Mouse (Mus musculus) retina, embryonic 14.5 days (tissue): ENCODE measurements around the gene 4930404N11Rik.

Source experiments
- DNase-seq: peaks from one replicate; pipeline ENCODE4 v3.0.0-alpha.2; 2015; ENCODE audit warnings: low spot score

The 4930404N11Rik gene

DNA sequence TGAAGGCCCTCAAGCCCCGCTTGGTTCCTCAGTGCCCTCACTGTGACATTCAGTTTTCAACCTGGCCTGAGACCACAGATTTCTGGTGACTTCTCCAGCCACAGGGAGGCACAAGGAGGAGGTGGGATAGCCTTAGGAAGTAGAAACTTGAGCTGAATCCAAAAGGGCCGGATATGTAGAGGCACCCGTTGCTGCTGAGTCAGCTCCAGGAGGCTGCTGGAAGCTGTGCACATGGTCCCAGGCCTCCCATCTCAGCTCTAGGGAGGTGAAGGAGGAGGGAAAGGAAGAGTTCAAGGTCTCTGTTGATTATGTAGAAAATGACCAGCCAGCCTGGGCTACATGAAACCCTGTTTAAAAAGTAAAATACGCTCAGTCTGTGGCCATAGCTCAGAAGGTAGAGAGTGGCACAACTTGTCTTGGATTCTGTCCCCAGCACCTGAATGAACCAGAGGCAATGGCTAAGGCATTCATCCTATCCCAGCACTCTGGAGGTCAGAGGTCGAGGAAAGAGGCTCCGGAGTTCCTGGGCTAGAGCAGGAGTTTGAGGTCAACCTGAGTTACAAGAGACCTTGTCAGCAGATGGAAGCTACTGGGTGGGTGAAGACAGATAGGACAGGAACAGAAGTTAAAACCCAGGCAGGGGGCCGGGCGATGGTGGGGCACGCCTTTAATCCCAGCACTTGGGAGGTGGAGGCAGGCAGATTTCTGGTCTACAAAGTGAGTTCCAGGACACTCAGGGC, 10.7 kb downstream of the 4930404N11Rik start:
- DNase-seq: no peak

DNA sequence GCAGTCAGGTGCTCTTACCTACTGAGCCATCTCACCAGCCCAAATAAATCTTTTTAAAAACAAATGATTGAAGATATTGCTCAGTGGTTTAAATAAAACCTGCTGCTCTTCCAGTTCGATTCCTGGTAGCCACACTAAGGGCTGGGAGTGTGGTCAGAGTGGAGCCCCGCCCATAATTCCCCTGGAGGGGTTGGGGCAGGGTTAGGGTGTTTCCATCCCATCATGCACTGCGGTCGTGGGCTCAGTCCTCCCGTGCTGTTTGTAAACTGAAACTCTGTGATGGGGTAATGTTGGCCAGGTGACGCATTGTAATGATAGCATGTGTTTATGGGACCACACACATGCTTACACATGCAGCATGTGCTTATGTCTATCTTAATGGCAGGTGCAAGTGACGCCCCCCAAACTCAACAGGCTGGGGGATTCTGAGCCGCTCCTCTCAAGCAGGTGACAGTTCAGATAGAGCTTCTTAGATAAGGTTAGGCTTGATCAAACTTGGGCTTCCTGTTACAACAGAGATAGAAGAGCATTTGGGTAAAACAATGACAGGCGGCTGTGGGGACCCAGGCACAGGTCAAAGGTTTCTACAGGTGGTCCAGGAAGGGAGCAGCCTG, 13.8 kb downstream of the 4930404N11Rik start:
- DNase-seq: no peak

DNA sequence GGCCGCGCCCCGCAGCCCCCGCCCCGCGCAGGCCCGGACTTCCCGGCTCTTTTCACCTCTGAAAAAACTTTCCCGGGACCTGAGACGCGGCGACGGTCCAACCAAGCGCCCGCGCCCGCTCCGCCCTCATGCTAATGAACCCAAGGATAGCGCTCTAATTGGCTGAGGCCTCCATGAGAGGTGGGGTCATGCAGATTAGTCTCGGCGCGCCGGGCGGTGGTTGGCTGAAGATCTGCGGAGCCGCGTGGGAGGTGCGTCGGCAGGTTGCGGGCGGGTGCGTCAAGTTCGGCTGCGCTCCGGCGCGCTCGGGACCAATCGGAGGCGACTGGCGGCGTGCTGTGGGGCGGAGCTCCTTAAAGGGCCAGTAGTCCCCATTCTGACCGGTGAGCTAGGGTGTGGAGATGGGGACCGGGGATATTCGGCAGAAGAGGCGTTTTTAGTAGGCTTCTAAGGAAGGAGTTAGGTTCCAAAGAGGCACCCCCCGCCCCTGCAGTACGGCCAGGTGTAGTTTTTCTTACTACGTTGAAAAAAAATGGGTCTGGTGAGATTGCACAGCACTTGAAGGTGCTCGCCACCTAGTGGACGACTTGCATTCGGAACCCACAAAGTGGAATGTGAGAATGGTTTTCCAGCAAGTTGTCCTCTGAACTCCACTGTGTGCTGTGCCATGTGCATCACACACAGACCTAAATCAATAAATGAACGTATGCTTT, 15.1 kb downstream of the 4930404N11Rik start, which contains the start of gene Hmg20b:
Hmg20b (minus strand) TSS at position 130 of the 713 bp plus-strand sequence.
- DNase-seq: peak; percentile 99

DNA sequence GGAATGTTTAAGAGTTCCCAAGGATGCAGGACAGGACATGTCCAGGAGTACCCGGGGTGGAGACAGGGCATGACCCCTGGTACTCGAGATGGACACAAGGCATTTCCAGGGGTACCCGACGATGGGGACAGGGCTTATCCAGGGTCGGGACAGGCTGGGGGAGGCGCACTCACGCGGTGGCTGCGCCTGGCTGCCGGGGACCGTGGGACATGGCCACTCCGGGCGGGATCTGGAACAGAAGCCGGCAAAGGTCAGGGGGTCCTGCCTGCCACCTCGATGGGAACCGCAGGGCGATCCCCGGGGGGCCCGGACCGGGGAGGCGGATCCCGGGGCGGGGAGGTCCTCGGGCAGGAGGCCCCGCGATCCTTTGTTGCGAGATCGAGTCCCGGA, 15.7 kb downstream of the 4930404N11Rik start:
- DNase-seq: no peak

DNA sequence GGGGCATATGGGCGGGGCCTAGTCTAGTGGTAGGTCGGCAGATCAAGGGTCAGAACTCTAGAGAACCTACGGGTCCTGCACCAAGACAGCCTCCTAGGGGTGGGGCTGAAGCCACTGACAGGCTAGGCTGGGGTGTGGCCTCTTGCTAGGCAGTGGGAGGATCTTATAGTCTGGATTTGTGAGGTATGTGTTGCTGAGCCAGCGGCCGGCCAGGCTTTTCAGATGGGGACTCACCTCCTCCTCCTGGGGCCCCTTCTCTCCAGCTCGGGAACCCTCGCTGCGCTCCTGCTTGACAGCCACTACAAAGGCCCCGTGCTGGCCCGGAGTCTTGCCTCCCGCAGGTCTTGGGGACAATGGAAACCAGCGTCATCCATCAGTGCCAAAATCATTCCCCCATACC, 16.5 kb downstream of the 4930404N11Rik start:
- no peak for DNase-seq

DNA sequence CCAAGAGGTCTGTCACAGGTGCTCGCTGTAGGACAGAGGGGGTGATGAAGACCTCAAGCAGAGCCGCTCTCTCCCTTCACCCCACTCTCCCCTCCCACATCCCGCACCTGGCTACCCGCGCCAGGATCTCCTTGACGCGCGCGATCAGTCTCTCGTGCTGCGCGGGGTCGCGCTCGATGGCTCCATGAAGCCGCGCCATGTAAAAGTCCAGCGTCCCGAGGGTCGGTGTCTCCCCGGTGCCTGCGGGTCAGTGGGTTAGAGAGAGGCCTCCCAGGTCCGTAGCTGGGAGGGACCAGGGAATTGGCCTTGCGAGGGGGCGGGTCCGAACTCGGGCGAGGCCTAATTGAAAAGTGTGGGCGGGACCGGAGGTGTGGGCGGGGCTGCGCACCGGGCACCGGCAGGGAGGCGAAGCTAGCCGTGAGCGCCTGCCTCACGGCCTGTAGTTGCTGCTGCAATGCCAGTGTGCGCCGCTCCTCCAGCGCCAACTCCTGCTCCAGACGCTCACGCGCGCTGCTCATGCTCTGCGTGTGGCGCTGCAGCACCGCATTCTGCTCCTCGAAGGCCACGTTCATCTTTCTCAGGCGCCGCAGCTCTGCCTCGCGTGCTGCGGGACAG, 19.1 kb downstream of the 4930404N11Rik start:
- DNase-seq: peak; percentile 73

DNA sequence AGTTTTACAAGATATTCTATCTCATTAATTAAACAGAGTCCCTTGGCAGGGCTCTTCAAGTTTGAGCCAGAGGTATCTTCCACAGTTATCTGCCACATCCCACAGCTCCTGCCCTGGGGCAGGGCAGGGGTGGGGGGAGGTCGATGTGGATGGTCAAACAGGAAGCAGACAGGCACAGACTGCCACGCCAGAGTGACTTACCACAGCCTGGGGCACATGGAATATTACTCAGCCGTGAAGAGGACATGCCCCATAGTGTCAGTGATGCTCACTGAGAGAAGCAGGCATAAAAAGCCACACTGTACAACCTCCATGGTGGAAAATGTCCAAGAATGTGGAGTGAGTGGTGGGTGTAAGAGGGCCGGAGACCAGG, 20.5 kb downstream of the 4930404N11Rik start:
- DNase-seq: no peak

DNA sequence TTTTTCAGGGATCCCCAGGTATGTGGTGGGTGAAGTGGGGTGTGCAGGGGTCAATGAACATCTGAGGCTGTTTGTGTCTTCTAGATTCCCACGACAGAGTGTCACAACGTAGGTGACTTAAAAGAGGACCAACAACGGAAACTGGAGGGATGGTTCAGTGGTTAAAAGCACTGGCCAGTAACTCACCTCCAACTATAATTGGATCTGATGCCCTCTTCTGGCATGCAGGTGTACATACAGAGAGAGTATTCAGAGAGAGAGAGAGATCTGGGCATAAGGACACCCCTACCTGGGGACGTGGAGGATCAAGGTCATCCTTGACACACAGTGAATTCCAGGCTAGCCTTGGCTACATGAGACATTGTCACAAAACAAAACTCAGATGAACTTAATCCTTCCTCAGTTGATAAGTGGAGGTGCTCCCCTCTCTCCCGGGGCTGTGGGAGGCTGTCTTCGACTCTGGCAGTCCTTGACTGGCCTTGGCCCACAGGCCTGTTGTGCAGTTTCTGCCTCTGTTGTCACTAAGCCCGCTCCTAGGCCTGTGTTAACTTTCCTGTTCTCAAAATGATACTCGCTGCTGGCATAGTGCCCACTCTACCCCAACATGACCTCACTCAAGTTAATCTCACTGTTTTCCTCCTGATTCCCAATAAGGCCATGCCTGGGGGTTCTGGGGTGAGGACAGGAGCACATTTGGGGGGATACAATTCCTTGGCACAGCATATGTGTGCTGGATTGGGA, 21.0 kb downstream of the 4930404N11Rik start:
- no peak for DNase-seq

DNA sequence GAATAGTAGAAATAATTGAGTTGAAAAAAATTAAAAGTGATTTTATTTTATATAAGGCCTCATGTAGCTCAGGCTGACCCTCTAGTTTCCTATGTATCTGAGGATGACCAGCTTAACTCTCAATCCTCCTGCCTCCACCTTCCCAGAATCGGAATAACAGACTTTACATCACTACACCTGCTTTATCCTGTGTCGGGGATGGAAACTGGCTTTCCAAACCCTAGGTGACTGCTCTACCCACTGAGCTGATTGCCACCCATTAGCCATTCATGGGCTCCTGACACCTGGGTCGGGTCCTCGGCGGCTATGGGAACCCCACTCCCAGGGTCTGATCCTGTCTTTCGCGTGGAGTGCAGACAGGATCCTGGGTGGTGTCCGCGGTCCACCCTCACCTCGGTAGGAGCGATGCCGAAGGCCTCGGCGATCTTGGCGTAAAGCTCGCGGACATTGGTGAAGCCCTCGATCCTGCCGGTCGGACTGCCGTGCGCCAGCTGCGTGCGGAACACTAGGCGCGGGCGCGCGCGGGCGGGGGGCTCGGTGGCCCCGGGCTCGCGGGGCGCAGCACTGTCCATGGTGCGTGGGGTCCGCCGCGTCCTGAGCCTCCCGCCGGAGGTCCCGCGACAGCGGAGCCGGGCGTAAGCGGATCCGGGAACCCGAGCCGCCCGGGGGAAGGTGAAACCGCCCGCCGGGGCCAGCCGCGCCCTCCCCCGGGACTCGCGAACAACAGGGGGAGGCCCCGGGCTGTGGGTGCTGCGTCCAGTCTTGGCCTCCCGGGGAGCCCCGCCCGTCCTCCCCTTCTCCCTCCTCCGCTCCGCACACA, 22.7 kb downstream of the 4930404N11Rik start, which contains the start of gene Gipc3:
Gipc3 (minus strand) TSS at position 581 of the 820 bp plus-strand sequence.
- no peak for DNase-seq

DNA sequence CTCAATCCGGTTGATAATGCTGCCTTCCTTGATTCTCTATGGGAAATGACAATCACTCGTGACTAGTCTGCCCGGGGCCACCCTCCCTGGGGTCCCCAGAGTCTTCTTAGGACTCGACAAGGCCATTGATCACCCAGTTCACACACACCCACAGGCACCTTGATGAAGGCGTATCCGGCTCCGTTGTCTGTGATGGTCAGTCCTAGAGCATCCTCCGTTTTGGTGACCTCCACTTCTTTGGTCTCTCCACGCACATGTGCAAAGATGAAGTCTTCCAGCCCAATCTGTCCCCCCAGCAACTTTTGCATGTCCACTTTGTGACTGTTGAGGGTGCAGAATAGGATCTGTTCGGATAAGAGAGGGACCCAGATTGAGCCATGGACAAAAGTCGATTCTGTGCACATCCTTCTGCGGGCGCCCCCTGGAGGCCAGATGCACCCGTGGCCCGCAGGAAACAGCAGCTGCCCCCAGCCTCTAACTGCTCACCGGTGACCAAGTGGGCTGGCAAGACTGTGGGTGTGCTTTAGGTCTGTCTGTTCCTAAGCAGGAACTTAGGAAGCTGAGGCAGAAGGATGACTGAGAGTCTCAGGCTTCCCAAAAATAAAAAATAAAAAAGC, 24.2 kb downstream of the 4930404N11Rik start:
- DNase-seq: peak; percentile 82

DNA sequence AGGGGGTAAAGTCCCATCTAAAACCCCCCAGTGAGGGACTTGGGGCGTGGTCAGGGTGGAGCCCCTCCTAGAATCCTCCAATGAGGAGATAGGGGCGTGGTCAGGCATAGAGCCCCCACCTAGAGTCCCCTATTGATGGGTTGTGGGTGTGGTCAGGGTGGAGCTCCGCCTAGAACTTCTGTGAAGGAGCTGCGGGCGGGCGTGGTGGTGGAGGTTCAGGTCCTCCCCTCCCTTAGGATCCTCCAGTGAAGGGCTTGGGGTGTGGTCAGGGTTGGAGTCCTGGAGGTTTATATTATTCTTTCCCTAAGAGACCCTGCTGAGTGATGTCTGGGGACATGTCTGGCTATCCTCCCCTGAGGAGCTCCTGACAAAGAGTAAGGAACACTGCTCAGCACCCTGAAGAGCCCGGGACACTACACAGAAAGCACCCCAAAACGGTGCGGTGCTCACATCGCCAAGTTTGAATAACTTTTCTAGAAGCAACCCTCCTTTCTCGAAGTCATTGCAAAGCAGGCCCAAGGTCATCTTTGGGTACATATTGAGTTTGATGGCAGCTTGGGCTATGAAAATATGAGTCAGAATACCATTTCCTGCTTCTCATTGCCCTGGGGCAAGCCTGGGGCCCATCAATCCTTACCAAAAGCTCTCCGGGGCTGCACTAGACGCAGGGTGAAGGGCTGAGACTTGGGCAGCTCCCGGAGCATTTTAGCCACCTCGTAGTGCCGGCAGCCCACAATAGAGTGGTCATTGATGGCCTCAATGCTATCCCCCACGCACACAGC, 24.9 kb downstream of the 4930404N11Rik start:
- no peak for DNase-seq

DNA sequence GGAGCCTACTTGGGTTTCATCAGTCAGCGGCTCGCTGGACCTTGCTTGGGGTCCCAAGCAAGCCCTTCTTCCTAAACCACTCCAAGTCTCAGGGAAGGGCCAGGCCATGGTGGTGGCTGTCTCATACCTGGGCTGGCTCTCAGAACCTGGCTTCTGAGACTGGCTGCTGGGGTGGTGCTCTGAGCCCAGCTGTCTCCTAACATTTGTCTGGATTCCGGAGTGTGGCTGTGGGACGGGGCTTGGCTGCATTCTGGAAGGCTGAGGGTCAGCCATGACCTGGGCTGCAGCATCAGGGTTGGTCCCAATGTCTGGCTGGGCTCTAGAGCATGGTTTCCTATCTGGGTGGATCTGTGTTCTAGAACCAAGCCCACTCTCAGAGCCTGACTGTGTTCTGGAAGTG, 29.1 kb downstream of the 4930404N11Rik start:
- DNase-seq: no peak

DNA sequence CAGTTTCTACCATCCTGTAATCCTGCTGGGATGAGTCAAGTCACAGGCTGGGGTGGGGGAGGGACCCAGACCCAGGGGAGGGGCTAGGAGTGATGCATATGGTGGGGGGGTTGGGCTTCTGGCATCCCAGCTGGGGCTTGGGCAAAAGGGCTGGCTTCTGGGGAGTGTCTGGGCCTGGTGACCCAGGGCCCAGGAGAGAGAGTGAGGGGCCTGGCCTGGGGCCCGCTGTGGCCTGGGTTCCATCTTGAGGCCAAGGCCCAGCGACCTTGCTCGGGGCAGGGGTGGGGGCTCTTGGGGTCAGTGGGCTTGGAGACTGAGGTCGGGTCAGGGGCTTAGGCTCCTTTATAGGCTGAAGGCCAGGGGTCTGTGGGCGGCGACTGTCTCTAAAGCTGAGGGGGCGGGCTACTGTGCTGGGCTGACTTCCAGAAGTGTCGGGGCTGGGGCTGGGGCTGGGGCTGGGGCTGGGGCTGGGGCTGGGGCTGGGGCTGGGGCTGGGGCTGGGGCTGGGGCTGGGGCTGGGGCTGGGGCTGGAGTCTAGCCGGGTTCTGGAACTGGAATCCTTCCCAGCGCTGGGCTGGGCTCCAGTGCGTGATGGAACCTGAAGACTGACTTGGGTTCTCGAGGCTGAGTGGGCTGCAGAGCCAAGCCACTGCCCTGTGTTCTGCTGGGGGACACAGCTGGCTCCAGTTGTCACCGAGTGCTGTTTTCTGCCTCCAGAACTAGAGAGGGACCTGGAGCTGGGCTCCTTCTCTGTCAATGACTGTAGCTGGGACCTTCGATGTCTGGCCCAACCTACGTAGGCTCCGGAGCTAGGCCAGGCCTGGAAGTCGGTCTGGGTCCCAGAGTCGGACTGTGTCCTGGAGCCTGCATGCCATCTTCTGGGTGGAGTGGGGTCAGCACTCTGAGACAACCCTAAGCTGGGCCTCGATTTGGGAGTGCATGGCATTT, 29.9 kb downstream of the 4930404N11Rik start:
- no peak for DNase-seq

DNA sequence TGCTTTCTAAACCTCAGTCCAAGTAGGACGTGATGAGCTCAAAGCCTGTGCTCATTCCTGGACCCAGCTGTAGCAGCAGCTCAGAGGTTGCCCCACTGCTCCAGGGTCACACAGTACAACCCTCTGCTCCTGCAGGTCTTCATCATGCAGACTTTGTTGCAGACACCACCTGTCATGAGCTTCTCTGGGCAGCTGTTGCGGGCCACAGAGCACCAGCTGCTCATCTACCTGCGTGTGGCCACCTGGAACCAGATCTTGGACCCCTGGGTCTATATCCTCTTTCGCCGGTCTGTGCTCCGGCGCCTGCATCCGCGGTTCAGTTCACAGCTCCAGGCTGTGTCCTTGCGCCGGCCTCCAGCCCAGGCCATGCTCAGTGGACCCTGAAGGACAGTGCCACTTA, 31.3 kb downstream of the 4930404N11Rik start:
- no peak for DNase-seq

DNA sequence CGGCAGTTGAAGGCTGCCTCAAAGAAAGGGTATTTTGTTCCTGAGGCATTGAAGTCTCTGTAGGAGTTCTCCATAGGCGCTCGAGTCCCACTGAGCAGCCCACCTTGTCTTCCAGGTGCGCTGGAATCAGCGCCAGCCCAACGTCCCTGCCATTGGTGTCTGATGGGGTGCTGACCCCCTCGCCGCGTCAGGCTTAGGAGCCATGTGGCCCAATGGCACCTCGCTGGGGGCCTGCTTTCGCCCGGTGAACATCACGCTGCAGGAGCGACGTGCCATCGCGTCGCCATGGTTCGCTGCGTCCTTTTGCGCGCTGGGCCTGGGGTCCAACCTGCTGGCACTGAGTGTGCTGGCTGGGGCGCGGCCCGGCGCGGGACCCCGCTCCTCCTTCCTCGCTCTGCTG, 33.3 kb downstream of the 4930404N11Rik start:
- DNase-seq: no peak

DNA sequence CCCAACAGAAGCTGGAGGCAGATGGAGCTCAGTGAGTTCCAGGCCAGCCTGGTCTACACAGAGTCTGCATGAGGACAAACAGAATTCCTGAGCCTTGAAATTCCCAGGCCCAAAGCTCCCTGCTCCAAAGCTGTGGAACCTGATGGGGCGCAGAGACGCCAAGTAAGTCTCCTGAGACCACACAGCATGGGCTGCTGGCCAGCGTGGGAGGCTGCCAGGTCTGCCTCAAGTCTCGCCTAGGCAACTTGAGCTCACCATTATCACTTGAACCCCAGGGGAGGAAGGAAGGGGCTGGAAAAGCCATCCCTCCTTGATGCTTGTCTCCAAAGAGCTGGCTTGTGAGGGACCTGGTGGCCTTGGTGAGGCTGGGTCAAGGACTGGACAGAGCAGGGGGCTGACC, 35.6 kb downstream of the 4930404N11Rik start:
- no peak for DNase-seq

DNA sequence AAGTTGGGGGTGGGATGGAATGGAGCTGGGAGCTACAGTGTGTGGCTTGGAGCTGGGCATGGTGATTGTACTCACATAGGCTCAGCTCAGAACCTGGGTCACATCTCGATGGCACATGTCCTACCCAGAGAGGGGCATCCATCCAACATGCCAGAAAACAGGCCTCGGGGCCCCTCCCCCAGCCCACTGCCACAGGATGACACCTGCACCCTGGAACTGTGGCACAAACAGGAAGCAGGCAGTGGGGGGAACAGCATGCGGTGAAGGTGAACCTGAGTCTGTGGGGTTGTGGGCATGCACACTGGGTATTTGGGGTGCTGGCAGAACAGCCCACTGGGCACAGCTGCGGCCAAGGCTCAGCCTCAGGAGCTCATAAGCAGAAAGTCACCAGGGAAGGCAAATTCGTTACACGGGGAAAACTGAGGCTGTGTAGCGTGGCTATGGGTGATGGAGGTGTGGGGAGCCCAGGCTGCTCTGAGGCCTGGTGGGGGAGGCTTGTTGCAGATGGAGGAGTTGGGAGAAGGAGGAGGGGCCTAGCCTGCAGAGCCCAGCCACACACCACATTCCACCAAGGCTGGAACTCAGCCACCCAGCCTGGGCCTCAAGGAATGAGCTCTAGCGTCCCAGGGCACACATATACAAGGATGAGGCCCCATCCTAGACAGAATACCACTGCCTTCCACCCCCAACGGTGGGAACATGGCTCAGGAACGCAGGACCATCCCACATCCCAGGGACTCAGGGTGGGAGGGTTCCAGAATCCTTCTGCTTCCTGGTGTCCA, 36.2 kb downstream of the 4930404N11Rik start:
- DNase-seq: no peak

DNA sequence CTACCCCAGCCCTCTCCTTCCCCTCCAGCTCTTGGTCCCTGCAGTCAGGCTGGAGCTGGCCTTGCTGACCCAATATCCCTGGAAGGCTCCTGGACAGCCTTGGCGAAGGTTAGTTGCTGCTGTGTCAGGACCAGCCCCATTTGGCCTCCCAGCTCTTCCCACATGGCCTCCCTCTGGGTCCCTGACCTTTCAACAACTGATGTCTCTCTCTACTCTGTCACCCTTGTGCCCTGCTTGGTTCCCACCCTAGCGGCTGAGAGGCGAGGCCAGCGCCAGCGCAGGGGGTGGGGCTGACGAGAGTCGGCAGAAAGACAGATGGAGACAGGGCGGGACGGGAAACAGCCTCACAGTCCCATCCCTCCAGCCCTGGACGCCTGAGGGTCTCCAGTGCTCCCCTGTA, 37.2 kb downstream of the 4930404N11Rik start, which contains the start of gene Tbxa2r:
Tbxa2r (plus strand) TSS at position 346 of the 400 bp plus-strand sequence.
- no peak for DNase-seq
